Mouse (Mus musculus) brain, embryonic 14.5 days (tissue): Measurements from ENCODE around the gene Rnf157.

ENCODE experiments used
- CTCF ChIP-seq: fragments of 200-500 bp; IDR thresholded peaks from 2 replicates; pipeline ENCODE4 v1.5.1; 2012; ENCODE audit warnings: inconsistent platforms, mild to moderate bottlenecking, moderate library complexity, borderline replicate concordance; ENCODE audit not compliant: insufficient read depth, insufficient read length; ENCODE audit errors: extremely low read depth
- POLR2A ChIP-seq: fragments of 200-500 bp; IDR thresholded peaks from 2 replicates; pipeline ENCODE4 v1.6.1; 2012; ENCODE audit warnings: mild to moderate bottlenecking, inconsistent platforms, borderline replicate concordance; ENCODE audit not compliant: poor library complexity, insufficient read depth, insufficient read length, severe bottlenecking; ENCODE audit errors: extremely low read depth

DNA sequence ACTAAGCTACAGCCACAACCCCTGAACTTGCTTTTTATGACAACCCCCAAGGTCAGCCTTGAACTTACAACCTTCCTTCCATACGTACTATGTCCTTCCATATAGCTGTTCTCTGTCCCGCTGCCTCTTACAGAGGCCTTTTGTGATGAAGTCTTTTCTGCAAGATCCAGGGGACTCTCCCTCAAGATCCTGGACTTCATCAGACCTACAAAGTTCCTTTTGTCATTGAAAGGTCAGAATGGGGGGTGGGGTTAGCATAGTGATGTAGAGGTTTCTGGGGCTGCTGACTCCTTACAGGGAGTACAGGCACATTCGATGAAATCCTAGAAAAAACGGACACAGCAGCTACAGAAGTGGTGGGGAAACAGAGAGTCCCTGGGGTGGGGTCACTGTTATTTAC lies 47.0 kb upstream of the Rnf157 start:
- no peak for TF ChIP-seq POLR2A
- TF ChIP-seq CTCF = no peak
